Mouse (Mus musculus) MEL (cell line): ENCODE results near the gene Myo15b. TPM values are rescaled to one million over a fixed set of nuclear protein-coding genes. Genes with fewer than 3 reads are reported as not detected.

ENCODE experiments used
- DNase-seq: peaks from one replicate; pipeline ENCODE4 v3.0.0; 2011; ENCODE audit warnings: low read depth, low spot score
- H3K27ac ChIP-seq: 2 replicates; pipeline ENCODE4 v1.5.1; 2012; ENCODE audit warnings: low read depth, mild to moderate bottlenecking, control low read depth, low read length, moderate library complexity; ENCODE audit not compliant: control insufficient read depth
- H3K27me3 ChIP-seq, 2 experiments: fragments of 150-350 bp in 1 of 2; sonication (generic) in 1 of 2; 2 replicates each; pipeline ENCODE4 v1.6.1; 2012; ENCODE audit warnings: low read length in 2 of 2, mild to moderate bottlenecking in 2 of 2, improper control_type of control experiment in 1 of 2, moderate library complexity in 1 of 2; ENCODE audit not compliant: insufficient read depth in 2 of 2, control insufficient read depth in 1 of 2
- H3K36me3 ChIP-seq, 2 experiments: 2 replicates each; pipeline ENCODE4 v1.6.1; 2012 to 2014; ENCODE audit warnings: low read length in 2 of 2, improper control_type of control experiment in 1 of 2, inconsistent platforms in 1 of 2, mild to moderate bottlenecking in 1 of 2; ENCODE audit not compliant: insufficient read depth in 2 of 2, control insufficient read depth in 1 of 2
- H3K4me1 ChIP-seq, 2 experiments: fragments of 150-350 bp in 1 of 2; sonication (generic) in 1 of 2; 2 replicates each; pipeline ENCODE4 v1.6.1; 2012; ENCODE audit warnings: low read length in 2 of 2, improper control_type of control experiment in 1 of 2, mild to moderate bottlenecking in 1 of 2; ENCODE audit not compliant: insufficient read depth in 2 of 2, control insufficient read depth in 1 of 2
- H3K4me3 ChIP-seq, 2 experiments: fragments of 150-350 bp in 1 of 2; sonication (generic) in 1 of 2; 2 replicates each; pipeline ENCODE4 v1.5.1; 2012; ENCODE audit warnings: low read depth in 2 of 2, low read length in 2 of 2, mild to moderate bottlenecking in 2 of 2, moderate library complexity in 2 of 2, control low read depth in 1 of 2, improper control_type of control experiment in 1 of 2; ENCODE audit not compliant: control insufficient read depth in 1 of 2, insufficient read depth in 1 of 2
- H3K79me2 ChIP-seq: 2 replicates; pipeline ENCODE4 v1.6.1; 2012; ENCODE audit warnings: mild to moderate bottlenecking, low read length, moderate library complexity; ENCODE audit not compliant: control insufficient read depth, poor library complexity, insufficient read depth
- H3K9ac ChIP-seq: 2 replicates; pipeline ENCODE4 v1.6.1; 2012; ENCODE audit warnings: low read depth, mild to moderate bottlenecking, control low read depth, low read length, moderate library complexity; ENCODE audit not compliant: control insufficient read depth, poor library complexity, severe bottlenecking
- H3K9me3 ChIP-seq: fragments of 150-350 bp; sonication (generic); replicated peaks from 2 replicates; pipeline ENCODE4 v1.6.1; 2012; ENCODE audit warnings: mild to moderate bottlenecking, low read length, improper control_type of control experiment, moderate library complexity; ENCODE audit not compliant: insufficient read depth
- BHLHE40 ChIP-seq: IDR thresholded peaks from 2 replicates; pipeline ENCODE4 v1.6.1; 2012; ENCODE audit warnings: low read depth, mild to moderate bottlenecking, inconsistent platforms, low read length, improper control_type of control experiment, borderline replicate concordance
- CHD1 ChIP-seq: IDR thresholded peaks from 2 replicates; pipeline ENCODE4 v1.6.1; 2012; ENCODE audit warnings: low read depth, mild to moderate bottlenecking, inconsistent platforms, low read length, improper control_type of control experiment
- CTCF ChIP-seq, 3 experiments: IDR thresholded peaks in 2 of 3; conservative IDR thresholded peaks in 1 of 3; 2 replicates each; pipeline ENCODE4 v1.5.1; 2011 to 2012; ENCODE audit warnings: low read length in 3 of 3, low read depth in 2 of 3, mild to moderate bottlenecking in 2 of 3, improper control_type of control experiment in 1 of 3, inconsistent platforms in 1 of 3, mixed read lengths in 1 of 3, moderate library complexity in 1 of 3; ENCODE audit not compliant: control insufficient read depth in 1 of 3, insufficient read depth in 1 of 3, poor library complexity in 1 of 3, severe bottlenecking in 1 of 3
- EP300 ChIP-seq, 2 experiments: IDR thresholded peaks; 2 replicates each; pipeline ENCODE4 v1.6.1; 2011; ENCODE audit warnings: improper control_type of control experiment in 2 of 2, low read length in 2 of 2, low read depth in 1 of 2, mild to moderate bottlenecking in 1 of 2
- GABPA ChIP-seq: IDR thresholded peaks from 2 replicates; pipeline ENCODE4 v1.6.1; 2012; ENCODE audit warnings: low read depth, mild to moderate bottlenecking, inconsistent platforms, low read length, improper control_type of control experiment, moderate library complexity
- GATA1 ChIP-seq: IDR thresholded peaks from 2 replicates; pipeline ENCODE4 v1.6.1; 2011; ENCODE audit warnings: low read depth, low read length, improper control_type of control experiment
- HCFC1 ChIP-seq: IDR thresholded peaks from 2 replicates; pipeline ENCODE4 v1.6.1; 2012; ENCODE audit warnings: low read depth, mild to moderate bottlenecking, inconsistent platforms, low read length, improper control_type of control experiment, moderate library complexity
- JUND ChIP-seq: IDR thresholded peaks from 2 replicates; pipeline ENCODE4 v1.6.1; 2011; ENCODE audit warnings: low read depth, mild to moderate bottlenecking, improper control_type of control experiment, low read length
- MAX ChIP-seq: IDR thresholded peaks from 2 replicates; pipeline ENCODE4 v1.6.1; 2011; ENCODE audit warnings: low read length, improper control_type of control experiment
- MAZ ChIP-seq: IDR thresholded peaks from 2 replicates; pipeline ENCODE4 v1.6.1; 2012; ENCODE audit warnings: low read depth, mild to moderate bottlenecking, inconsistent platforms, low read length, improper control_type of control experiment
- MEF2A ChIP-seq: IDR thresholded peaks from 2 replicates; pipeline ENCODE4 v1.6.1; 2014; ENCODE audit warnings: low read depth, mild to moderate bottlenecking, inconsistent platforms, low read length, improper control_type of control experiment; ENCODE audit not compliant: poor library complexity, insufficient replicate concordance, severe bottlenecking; ENCODE audit errors: extremely low read depth
- POLR2AphosphoS5 ChIP-seq: IDR thresholded peaks from 2 replicates; pipeline ENCODE4 v1.6.1; 2012; ENCODE audit warnings: low read depth, borderline replicate concordance, mild to moderate bottlenecking, inconsistent platforms, low read length, moderate library complexity, mixed read lengths
- RAD21 ChIP-seq: IDR thresholded peaks from 2 replicates; pipeline ENCODE4 v1.6.1; 2011; ENCODE audit warnings: mild to moderate bottlenecking, low read depth, low read length, improper control_type of control experiment
- SIN3A ChIP-seq: IDR thresholded peaks from 2 replicates; pipeline ENCODE4 v1.6.1; 2012; ENCODE audit warnings: low read length, improper control_type of control experiment, inconsistent platforms
- SMC3 ChIP-seq: IDR thresholded peaks from 2 replicates; pipeline ENCODE4 v1.6.1; 2011; ENCODE audit warnings: low read depth, low read length, improper control_type of control experiment
- ZC3H11A ChIP-seq: IDR thresholded peaks from 2 replicates; pipeline ENCODE4 v1.6.1; 2012; ENCODE audit warnings: low read depth, mild to moderate bottlenecking, inconsistent platforms, low read length, improper control_type of control experiment
- ZMIZ1 ChIP-seq: IDR thresholded peaks from 2 replicates; pipeline ENCODE4 v1.6.1; 2012; ENCODE audit warnings: low read depth, mild to moderate bottlenecking, inconsistent platforms, low read length, improper control_type of control experiment, moderate library complexity
- ZNF384 ChIP-seq: IDR thresholded peaks from 2 replicates; pipeline ENCODE4 v1.6.1; 2012; ENCODE audit warnings: low read depth, mild to moderate bottlenecking, inconsistent platforms, low read length, improper control_type of control experiment
- polyA plus RNA-seq, 2 experiments: library from polyadenylated mRNA; stranded (reverse) in 1 of 2; unstranded in 1 of 2; fragments of >175 nt in 1 of 2; fragments of >200 nt in 1 of 2; gene quantifications; 2 replicates each; pipeline versions ENCODE4 v1.2.1 to v1.2.4; 2012; ENCODE audit warnings: low replicate concordance in 2 of 2, low read depth in 1 of 2; ENCODE audit not compliant: insufficient read length in 2 of 2, insufficient read depth in 1 of 2, missing spikeins in 1 of 2
- total RNA-seq: library from RNA; depleted of rRNA; stranded (reverse); fragments of 300-350 nt; gene quantifications from 2 replicates; pipeline ENCODE4 v1.2.3, GENCODE M21; 2012

Gene Myo15b
- total and polyA plus RNA-seq, 3 experiments: 1.5 to 3.2 TPM; not detected in 1

GRCm38 (mm10) chr11:115863895-115864294 is 5.7 kb downstream of the Myo15b start:
- Histone ChIP-seq H3K4me1 (no peaks in the 10 kb centered on the region), H3K9me3 (no peaks in the 10 kb centered on the region), H3K4me3 (no peak overlapping the region), H3K36me3 (no peaks in the 10 kb centered on the region), H3K27ac (no peak overlapping the region), H3K79me2 (no peaks in the 10 kb centered on the region)
- peak; percentile 32 for DNase-seq
- TF ChIP-seq ZNF384: peak; percentile 65
- no peak for TF ChIP-seq GATA1
- TF ChIP-seq CHD1: no peak
- peak; percentile 34; the same call in 1 of the 2 replicates for TF ChIP-seq ZC3H11A
- peak; percentile 56 for TF ChIP-seq SMC3
- TF ChIP-seq RAD21: peak; percentile 33
- TF ChIP-seq MAZ: no peak
- TF ChIP-seq MEF2A: no peak
- no peak for TF ChIP-seq POLR2AphosphoS5
- TF ChIP-seq BHLHE40: no peak
- peak; percentile 16 to 49 (median 19); a peak in 4 of 6 replicates for TF ChIP-seq CTCF (IDR thresholded peaks at IDR 0.05 in 2 of 3, conservative IDR thresholded peaks at IDR 0.05 in 1 of 3; ENCODE audit: control insufficient read depth in 1 of 3, insufficient read depth in 1 of 3, low read depth in 2 of 3, low read length in 3 of 3, poor library complexity in 1 of 3, severe bottlenecking in 1 of 3)
- TF ChIP-seq, all 39 proteins: peak for 5
- H3K9ac ChIP-seq: no peak overlapping the region
- peaks cover 0 to 3% of the 10 kb centered on the region in 2 experiments; a peak in 1 of 4 replicates for H3K27me3 ChIP-seq

DNA sequence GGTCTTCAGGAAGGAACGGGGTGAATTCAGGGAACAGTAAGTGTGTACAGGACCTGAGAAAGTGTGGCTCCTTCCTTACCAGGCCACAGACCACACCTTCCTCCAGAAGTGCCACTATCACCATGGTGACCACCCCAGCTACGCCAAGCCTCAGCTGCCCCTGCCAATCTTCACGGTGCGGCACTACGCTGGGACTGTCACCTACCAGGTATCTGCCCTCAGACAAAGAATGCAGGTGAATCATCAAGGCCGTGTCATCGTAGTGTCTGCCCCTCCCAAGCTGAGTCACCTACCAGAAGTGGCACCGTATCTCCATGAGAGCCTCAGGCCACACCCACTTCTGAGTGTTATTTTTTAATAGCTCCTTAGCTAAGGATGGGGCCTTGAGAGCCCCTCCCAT is 11.2 kb downstream of the Myo15b start:
- H3K9ac ChIP-seq: no peak overlapping the region
- H3K4me3 ChIP-seq: no peak overlapping the region
- H3K36me3 ChIP-seq: no peaks in the 10 kb centered on the region
- H3K9me3 ChIP-seq: no peaks in the 10 kb centered on the region
- no peaks in the 10 kb centered on the region for H3K79me2 ChIP-seq
- DNase-seq: peak; percentile 73
- TF ChIP-seq ZNF384 (peak; percentile 49), JUND (no peak), SIN3A (no peak)
- TF ChIP-seq, all 39 proteins: peak for 1
- Histone ChIP-seq H3K27me3 (peaks cover 0 to 3% of the 10 kb centered on the region in 2 experiments; a peak in 1 of 4 replicates), H3K27ac (no peak overlapping the region), H3K4me1 (peaks cover 0 to 10% of the 10 kb centered on the region in 2 experiments; a peak in 2 of 4 replicates)

GRCm38 (mm10) chr11:115872437-115872836 is 14.2 kb downstream of the Myo15b start:
- Histone ChIP-seq H3K27ac (no peak overlapping the region), H3K36me3 (peaks cover 0 to 6% of the 10 kb centered on the region in 2 experiments; a peak in 2 of 4 replicates), H3K27me3 (peaks cover 0 to 3% of the 10 kb centered on the region in 2 experiments; a peak in 1 of 4 replicates), H3K79me2 (no peaks in the 10 kb centered on the region), H3K4me1 (peaks cover 0 to 20% of the 10 kb centered on the region in 2 experiments; a peak in 2 of 4 replicates), H3K4me3 (no peak overlapping the region), H3K9ac (no peak overlapping the region), H3K9me3 (no peaks in the 10 kb centered on the region)
- no peak for TF ChIP-seq GABPA
- no peak for TF ChIP-seq HCFC1
- no peak for TF ChIP-seq MAX
- no peak for TF ChIP-seq ZMIZ1
- no peak for TF ChIP-seq SIN3A
- no peak for TF ChIP-seq EP300 (IDR thresholded peaks at IDR 0.05; ENCODE audit: low read depth in 1 of 2, low read length in 2 of 2)
- peak; percentile 27 for DNase-seq
